Mouse (Mus musculus) heart, adult 18-20 months (tissue): ENCODE data around the gene Rsph14. TPM values are rescaled to one million over a fixed set of nuclear protein-coding genes. Genes with fewer than 3 reads are reported as not detected.
A peak's percentile ranks its signal among the peaks of the same experiment; 100 is the strongest.

ENCODE experiments used
- DNase-seq, 2 experiments: peaks; one replicate each; pipeline ENCODE4 v3.0.0; 2021 to 2022; ENCODE audit warnings: mixed read lengths in 1 of 2
- total RNA-seq, 2 experiments: library from RNA; stranded (reverse); gene quantifications; 2 replicates each; pipeline ENCODE4 v1.2.3; 2021

The Rsph14 gene
- total RNA-seq, 2 experiments from 2014 or later: not detected

GRCm38 (mm10) chr10:74990584-74991322 lies 41.6 kb downstream of the Rsph14 start:
- DNase-seq: no peak

- DNase-seq: no peak
Measured at GRCm38 (mm10) chr10:74989814-74990213, 42.6 kb downstream of the Rsph14 start.

GRCm38 (mm10) chr10:74987698-74988470 lies 44.5 kb downstream of the Rsph14 start:
- no peak for DNase-seq

- DNase-seq: no peak
Measured at GRCm38 (mm10) chr10:74983176-74983575, 49.2 kb downstream of the Rsph14 start.

GRCm38 (mm10) chr10:74981159-74981558 lies 51.2 kb downstream of the Rsph14 start:
- DNase-seq: no peak

- DNase-seq: no peak
Measured at GRCm38 (mm10) chr10:74978056-74978455, 54.3 kb downstream of the Rsph14 start.

GRCm38 (mm10) chr10:74976429-74976828 lies 56.0 kb downstream of the Rsph14 start:
- DNase-seq: no peak

- DNase-seq: no peak
Measured at GRCm38 (mm10) chr10:74975626-74976025, 56.8 kb downstream of the Rsph14 start.

- no peak for DNase-seq
Measured at GRCm38 (mm10) chr10:74973026-74973425, 59.4 kb downstream of the Rsph14 start.

- no peak for DNase-seq
Measured at GRCm38 (mm10) chr10:74969266-74969665, 63.1 kb downstream of the Rsph14 start.

GRCm38 (mm10) chr10:74967651-74968267 lies 64.6 kb downstream of the Rsph14 start:
- peak in 1 of 2 experiments; percentile 5 for DNase-seq

- DNase-seq: peak; percentile 97
Measured at GRCm38 (mm10) chr10:74966850-74967451, 65.4 kb downstream of the Rsph14 start, which contains the start of gene Gnaz. Gnaz (plus strand) TSS chr10:74967177.

- no peak for DNase-seq
Measured at GRCm38 (mm10) chr10:74964380-74964779, 68.0 kb downstream of the Rsph14 start.

- no peak for DNase-seq
Measured at GRCm38 (mm10) chr10:74952830-74953443, 79.4 kb downstream of the Rsph14 start.

- no peak for DNase-seq
Measured at GRCm38 (mm10) chr10:74940795-74941194, 91.6 kb downstream of the Rsph14 start.

- DNase-seq: no peak
Measured at GRCm38 (mm10) chr10:74939300-74939699, 93.1 kb downstream of the Rsph14 start.

- no peak for DNase-seq
Measured at GRCm38 (mm10) chr10:74938410-74938809, 94.0 kb downstream of the Rsph14 start.

- DNase-seq: no peak
Measured at GRCm38 (mm10) chr10:74937003-74937790, 95.2 kb downstream of the Rsph14 start.

GRCm38 (mm10) chr10:74935016-74935415 lies 97.4 kb downstream of the Rsph14 start:
- DNase-seq: no peak

- no peak for DNase-seq
Measured at GRCm38 (mm10) chr10:74934521-74934920, 97.9 kb downstream of the Rsph14 start.

- DNase-seq: no peak
Measured at GRCm38 (mm10) chr10:74933548-74934190, 98.7 kb downstream of the Rsph14 start.
